Mouse (Mus musculus): ENCODE results near the gene Pigp.

- TF ChIP-seq POLR2A (IDR thresholded peaks at IDR 0.05; ENCODE audit: extremely low read depth, insufficient read depth, low read length), result no peak
- TF ChIP-seq CTCF (IDR thresholded peaks at IDR 0.05; ENCODE audit: extremely low read depth, insufficient read depth, low read length), result no peak
These were observed 24.4 kb downstream of the Pigp start for GRCm38 (mm10) chr16:94347080-94347731.

All from cortical plate, adult 2 months (tissue).